Mouse (Mus musculus): ENCODE data around the gene Ppl.

DNA sequence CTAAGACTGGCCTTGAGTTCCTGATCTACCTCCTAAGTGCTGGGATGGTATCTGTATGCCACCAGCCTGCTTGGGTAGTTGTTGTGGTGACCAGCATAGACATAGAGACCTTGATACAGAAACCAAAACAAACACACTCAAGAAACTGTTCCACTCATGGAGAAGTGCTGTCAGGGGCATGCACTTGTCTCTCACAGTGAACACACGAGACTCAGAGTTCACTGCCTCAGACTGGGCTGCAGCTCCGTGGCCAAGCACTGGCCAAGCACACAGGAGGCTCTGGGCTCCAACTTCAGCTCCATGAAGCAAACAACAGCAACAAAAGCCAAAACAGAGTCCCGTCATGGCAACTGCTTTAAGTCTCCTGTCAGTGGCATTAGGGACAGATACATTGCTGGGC lies 22.8 kb upstream of the Ppl start:
- TF ChIP-seq CTCF (IDR thresholded peaks at IDR 0.05; ENCODE audit: low read depth) (no peak), EP300 (IDR thresholded peaks at IDR 0.05; ENCODE audit: low read depth) (no peak)

Measured in liver, postnatal 0 days (tissue).